ENCODE assay signal across 1 mouse cellular context in genomic region chr3:90639511-90640154, GRCm38 (mm10).
TF ChIP-seq lines count a peak whose summit lies in the region.

No protein-coding gene starts in this region.

TF ChIP-seq in CH12.LX, 34 proteins besides CTCF, POLR2A, EP300 and RAD21:
- TF ChIP-seq IRF4 (IDR thresholded peaks at IDR 0.05; ENCODE audit: low read depth, low read length) (no peak), POLR2AphosphoS2 (IDR thresholded peaks at IDR 0.05; ENCODE audit: low read depth, low read length) (no peak), MAFK (IDR thresholded peaks at IDR 0.05; ENCODE audit: insufficient replicate concordance, low read length) (no peak), RCOR1 (conservative IDR thresholded peaks at IDR 0.05; ENCODE audit: low read depth, low read length) (no peak), E2F4 (IDR thresholded peaks at IDR 0.05; ENCODE audit: insufficient replicate concordance, low read depth, low read length) (no peak), ZMIZ1 (IDR thresholded peaks at IDR 0.05; ENCODE audit: low read depth, low read length) (no peak), ZNF384 (IDR thresholded peaks at IDR 0.05; ENCODE audit: low read depth, low read length) (no peak), NRF1 (IDR thresholded peaks at IDR 0.05; ENCODE audit: low read depth, low read length) (no peak)
